Mouse (Mus musculus) layer of hippocampus, adult 8-10 months (tissue): ENCODE results near the gene 4930579F01Rik. TPM values are rescaled to one million over a fixed set of nuclear protein-coding genes. Genes with fewer than 3 reads are reported as not detected.
"Not testable (repeated sequence)": the region's sequence is repeated elsewhere in the genome, so short reads cannot be mapped to it uniquely, and the experiment has no call there.

Experiments
- DNase-seq, 2 experiments: peaks; one replicate each; pipeline ENCODE4 v3.0.0; 2022; ENCODE audit warnings: low spot score in 2 of 2
- total RNA-seq, 4 experiments: library from RNA; stranded (reverse); gene quantifications; 2 replicates each; pipeline ENCODE4 v1.2.4; 2022

Gene 4930579F01Rik
- total RNA-seq, 4 experiments from 2014 or later: not detected

DNA sequence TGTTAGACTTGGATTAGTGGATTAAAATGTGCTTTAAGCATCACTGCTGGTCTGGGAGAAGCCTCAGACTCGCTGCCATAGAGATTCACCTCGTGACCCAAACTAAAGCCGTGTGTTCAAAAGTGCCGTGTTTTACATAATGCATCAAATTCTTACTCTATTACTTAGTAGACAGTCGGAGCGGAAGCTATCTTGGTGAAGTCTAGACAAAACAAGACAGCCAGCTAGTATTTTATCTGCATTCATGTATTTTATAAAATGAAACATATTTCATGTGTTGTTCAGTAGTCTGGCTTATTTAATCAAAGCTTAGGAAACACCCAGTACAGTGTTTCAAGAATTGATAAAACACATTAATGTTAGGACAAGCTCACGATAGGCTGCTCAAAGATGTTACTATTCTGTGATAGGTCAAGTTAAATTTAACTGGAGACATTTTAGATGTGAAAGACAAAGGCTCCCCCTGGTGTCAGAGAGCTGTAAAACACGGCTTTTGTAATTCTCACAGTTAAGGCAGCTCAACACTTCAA lies 48.9 kb downstream of the 4930579F01Rik start, which contains the start of gene Mttp:
Gene Mttp (minus strand): TSS at position 327 of the 530 bp plus-strand sequence.
- DNase-seq: peak; percentile 78 to 85

- no peak for DNase-seq
Observed at GRCm38 (mm10) chr3:138144060-138144641, 49.5 kb downstream of the 4930579F01Rik start.

DNA sequence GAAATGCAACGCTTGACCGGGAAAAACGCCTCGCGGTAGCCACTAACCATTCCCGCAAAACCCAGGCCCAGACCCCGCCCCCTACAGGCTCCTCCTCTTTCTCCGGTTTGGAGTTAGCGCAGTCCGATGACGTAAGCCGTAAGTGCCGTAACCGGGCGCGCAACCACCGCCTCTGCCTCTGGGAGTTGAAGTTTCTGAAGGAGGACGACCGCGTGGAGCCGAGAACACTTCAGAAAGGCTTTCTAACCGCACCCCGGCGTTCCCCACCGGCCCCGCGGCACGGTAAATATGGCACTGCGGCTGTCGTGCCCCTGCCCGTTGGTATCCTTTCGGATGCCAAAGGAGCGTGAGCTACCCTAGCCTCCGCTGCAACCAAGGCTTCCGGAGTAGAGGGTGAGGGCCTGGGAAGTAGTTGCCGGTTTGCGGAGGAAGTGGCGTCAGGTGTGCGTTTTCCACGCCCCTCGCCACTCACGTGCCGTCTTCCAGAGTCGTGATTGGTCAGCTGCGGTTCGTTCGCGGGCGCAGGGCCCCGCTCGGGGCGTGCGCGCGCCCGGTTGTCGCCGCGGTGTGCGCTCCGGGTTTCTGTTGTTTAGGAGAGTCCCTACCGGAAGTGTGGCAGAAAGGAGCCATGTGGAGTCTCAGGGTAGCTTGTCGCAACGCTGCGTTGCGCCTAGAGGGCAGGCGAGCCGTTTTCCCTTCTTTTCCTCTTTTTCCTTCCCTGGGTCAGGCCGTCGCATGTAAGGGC lies 50.1 kb downstream of the 4930579F01Rik start, which contains the start of gene Trmt10a:
Gene Trmt10a (plus strand): TSS at position 134 of the 745 bp plus-strand sequence.
- peak; percentile 97 to 98 for DNase-seq

DNA sequence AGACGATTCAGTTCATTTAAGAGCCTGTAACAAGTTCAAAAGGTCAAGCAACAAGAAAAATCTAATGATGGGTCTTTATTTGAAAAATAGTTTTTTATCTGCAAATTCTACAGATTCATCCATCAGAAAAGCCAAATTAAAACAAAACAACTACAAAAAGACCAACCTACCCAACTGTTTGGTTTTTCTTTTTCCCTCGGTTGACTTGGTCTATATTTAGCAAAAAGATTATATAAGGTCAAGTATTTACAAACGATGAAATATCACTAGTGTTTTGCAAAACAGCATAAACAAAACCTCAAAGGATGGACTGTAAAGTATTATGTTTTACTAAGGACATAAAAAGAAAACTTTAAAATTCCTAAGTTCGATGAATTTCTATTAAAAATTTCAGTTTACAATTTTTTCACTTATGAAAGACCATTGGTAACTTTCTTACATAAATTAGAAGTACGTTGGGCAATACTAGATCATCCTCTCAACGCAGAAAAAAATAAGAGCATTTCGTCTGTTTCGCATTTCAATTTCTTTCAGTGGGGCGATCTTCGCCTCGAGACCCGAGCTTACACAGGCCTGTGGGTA lies 50.8 kb downstream of the 4930579F01Rik start:
- DNase-seq: no peak

DNA sequence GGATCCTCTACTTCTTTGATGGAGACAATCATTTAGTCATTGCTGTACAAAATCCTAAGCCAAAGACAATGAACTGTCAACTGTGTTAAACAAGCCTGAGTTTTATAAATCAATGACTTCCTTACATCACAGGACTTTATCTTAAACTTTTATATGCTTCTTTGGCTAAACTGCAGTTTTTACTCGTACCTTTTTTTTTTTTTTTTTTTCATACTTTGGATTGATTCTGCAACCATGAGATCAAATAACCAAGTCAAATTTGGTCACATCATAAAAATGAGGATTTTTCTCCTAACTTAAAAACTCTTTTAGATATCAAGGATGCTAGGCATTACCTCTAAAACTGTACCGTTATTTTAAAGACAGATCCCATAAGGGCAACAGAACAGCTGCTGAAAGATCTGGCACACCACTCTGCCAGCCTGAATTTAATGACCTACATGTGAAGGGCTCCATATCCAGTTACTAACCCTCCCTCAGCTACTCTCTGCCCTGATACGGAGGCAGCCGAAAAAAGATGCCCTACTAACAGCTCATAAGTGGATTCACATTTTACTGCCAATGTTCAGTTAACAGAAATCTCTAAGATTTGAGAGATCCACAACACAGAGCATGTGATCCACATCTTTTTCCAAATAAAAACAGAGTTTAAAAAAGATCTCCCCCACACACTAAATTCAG lies 51.4 kb downstream of the 4930579F01Rik start:
- DNase-seq: no peak

DNA sequence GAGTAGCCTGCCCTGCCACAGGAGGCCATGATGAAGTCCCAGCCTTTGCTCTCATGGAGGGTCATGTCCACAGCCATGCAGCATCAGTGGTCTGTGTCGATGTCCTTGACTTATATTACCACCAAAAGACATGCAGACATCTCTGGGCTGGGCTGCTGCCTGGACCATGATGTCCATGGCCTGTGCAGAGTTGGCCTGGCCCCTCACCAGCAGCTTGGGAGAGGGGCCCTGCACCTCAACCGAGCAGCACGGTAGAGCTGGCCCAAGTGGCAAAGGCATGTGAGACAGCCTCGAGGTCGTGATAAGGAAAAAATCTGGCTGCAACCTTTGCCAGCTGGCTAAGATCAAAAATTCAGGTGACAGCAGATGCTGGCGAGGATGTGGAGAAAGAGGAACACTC lies 54.0 kb downstream of the 4930579F01Rik start:
- no peak for DNase-seq

DNA sequence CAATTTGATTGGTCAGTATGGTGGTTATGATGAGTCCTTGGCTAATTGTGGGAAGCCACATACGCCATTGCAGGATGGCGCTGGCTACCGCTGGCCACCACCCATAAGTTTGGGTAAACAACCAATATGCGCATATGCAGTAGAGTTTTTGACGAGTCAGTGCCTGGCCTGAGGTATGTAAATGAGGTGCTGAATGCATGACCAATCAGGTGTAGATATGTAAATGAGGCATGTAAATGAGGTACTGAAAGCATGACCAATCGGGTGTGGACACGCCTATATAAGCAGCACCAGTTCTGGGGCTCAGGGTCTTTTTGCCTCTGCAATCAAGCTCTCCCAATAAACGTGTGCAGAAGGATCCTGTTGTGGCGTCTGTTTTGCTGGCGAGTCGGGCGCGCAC lies 55.5 kb downstream of the 4930579F01Rik start:
- not testable (repeated sequence) for DNase-seq

- no peak for DNase-seq
Observed at GRCm38 (mm10) chr3:138134528-138134927, 59.1 kb downstream of the 4930579F01Rik start.

DNA sequence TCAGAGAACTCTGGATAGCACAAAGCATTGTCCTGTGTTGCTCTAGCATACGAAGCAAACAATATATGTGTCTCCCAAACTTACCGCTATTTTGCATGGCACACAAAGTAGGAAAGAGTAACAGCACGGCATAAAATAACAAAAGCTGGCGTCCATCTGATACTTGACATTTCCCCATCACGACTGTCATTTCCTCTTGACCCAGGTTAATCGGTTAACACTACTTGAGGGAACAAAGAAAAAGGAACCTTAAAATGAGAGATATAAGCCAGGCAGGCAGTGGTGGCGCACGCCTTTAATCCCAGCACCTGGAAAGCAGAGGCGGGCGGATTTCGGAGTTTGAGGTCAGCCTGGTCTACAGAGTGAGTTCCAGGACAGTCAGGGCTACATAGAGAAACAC lies 59.7 kb downstream of the 4930579F01Rik start:
- no peak for DNase-seq

DNA sequence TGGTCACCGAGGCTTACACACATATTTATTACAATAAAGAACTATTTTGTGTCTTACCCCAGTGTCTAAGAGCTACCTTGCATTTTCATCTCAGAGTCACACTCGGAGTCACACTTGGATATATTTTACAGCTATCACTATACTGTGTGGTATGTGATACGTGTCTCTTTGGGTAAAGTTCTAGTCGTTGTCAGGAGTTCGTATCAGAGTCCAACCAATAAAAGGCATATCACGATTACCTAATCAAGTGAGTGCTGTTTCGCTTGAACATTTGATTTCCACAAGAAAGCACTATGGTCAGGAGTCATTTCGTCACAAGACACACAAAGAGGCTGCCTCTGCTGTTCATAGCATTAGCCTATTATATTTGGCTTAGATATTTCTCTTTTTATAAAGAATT lies 60.2 kb downstream of the 4930579F01Rik start:
- DNase-seq: no peak

GRCm38 (mm10) chr3:138131168-138131567 lies 62.5 kb downstream of the 4930579F01Rik start:
- DNase-seq: no peak

DNA sequence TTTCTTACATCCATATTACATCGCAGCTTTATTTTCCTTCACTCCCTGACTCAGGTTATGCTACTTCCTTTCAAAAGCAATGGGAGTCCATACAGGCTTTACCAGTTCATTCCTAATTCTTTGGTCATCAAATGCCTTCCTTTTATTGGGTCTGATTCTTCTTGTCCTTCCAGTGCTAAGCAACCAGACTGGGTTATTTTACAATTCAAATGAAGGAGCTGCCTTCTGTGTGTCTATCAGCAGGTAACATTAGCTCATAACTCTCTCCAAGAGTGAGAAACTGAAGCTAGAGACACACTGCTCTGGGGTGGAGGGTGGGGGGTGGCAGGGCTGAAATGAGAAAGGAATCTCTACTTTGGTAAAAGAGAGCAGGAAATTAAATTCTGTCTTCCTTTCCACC lies 62.9 kb downstream of the 4930579F01Rik start:
- no peak for DNase-seq

DNA sequence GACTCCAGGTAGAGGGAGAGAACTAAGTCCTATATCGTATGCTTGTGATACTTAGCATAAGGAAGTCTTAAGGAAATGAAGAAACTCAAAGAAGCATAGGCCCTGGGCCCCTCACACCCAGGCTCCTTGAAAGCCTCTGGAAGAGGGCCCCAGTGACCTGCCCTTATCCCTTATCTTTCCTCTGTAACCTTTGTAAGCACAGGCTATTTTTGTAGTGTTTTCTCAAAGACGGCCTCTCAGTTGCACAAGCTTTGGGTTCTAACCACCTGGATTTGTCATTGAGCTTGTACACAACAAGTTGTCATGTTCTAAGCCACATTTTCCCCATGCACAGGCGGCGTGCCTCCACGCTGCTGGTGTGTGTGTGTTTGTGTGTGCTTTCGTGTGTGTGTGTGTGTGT lies 64.5 kb downstream of the 4930579F01Rik start:
- no peak for DNase-seq

DNA sequence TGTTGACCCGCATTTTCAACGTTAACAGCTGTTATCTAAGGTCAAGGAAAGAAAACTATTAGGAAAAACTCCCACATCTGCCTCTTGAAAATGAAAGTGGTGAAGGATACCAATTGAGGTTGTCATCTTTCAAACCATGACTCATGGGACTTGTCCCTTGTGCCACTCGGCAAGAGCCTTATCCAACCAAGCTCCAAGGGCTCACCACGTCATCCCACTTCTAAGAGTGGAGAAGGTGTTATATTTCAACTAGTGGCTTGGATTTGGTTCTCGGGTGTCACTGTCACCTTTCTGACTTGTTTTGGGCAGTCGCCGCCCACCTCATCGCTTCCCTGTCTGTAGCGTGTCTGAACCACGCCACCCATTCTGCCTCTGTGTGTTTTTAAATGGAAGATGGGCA lies 69.8 kb downstream of the 4930579F01Rik start:
- DNase-seq: no peak

DNA sequence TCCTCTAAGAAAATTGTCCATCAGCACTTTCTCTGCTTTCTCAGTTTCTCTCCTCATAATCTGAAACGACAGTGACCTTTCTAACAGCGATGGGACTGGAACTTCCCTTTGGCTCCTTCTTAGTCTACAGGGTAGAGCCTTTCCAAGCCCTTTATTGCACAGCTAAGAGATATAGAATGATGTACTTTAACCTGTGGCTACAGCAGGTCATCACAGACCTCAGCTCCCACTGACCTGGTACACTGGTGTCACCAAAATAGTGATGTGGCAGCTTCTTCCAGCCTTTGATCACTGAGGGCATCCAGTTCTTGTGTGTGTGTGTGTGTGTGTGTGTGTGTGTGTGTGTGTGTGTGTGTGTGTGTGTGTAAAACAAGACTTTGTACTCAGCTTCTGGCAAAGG lies 72.2 kb downstream of the 4930579F01Rik start:
- no peak for DNase-seq

DNA sequence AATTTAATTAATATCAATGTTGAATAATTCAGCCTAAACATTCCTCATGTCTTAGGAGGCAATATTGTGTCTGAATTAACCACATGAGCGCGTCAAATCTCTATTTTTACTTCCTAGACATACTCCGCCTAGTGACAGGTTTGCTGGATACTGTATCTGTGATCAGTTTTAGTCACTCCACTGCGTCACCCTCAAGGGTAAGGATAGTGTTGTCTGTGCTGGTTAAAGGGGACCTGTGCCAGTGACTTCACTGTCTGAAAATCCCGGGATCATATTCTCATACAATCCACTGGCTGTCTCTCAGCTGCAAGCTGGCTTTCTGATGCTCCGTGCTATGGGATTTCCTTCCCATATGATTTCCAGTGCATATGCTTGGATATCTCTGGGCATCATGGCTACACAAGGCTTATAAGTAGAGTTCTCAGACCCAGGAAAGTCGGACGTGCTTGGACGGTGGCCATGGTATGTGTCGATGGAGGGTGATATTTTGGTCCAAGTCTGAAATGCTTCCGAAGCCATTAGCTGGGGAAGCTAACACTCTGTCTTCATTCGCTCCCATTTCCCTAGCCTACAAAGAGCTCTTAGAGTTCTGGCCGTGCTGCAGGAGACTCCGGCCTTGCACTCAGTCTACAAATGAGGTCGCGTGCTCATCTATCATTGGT lies 74.0 kb downstream of the 4930579F01Rik start:
- DNase-seq: no peak

DNA sequence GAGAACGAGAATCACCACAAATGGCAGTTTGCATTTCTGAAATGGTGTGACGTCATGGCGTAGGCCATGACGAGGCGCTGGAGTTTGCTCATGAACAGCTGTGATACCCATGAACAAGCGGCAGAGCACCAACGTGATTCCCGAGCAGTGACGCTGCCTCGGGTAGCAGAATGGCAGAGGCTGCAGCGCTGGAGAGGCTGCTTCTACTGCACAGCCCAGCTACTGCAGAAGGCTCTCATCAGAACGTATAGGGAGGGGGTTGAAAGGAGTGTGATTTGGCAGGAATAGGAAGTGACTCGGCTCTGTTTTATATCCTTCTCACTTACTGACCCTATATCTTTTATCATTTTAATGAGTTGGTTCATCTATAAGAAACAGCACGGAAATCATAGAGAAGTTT lies 74.8 kb downstream of the 4930579F01Rik start:
- no peak for DNase-seq

DNA sequence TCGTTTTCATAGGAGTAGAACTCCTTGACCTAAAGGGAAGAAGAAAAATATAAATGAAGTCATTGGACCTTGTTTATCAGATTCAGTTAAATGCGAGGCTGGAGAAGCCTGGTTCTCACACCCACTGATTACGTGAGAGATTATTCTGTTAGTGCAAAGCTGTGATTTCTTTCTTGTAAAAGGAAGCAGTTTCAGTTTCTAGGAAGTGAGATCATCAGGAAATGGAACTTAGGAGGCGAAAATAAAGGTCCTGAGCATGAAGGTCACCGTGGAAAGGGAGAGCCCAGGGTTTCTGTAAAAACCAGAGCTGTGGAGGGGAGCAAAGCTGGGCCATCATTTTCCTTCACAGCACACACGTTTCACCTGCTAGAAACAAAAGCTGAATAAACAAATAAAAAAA lies 75.2 kb downstream of the 4930579F01Rik start:
- DNase-seq: no peak

- no peak for DNase-seq
Observed at GRCm38 (mm10) chr3:138116871-138117270, 76.8 kb downstream of the 4930579F01Rik start.

DNA sequence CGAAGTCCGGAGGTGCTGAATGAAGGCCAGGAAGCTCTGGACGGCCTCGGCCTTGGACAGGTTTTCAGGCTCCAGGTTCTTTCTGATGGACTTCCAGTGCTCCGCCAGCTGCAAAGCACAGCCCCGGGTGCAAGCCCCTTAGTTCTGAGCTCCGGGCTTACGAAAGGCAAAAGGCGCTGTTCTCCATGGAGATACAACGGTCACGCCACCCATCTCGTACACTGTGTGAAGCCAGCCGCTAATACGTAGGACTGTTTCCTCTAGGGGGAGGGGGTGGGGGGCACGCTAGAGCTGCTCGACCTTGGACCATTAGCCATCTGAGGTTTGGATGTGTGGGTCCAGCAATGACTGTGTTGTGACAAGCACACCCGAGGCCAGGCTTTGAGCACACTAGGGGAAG lies 79.5 kb downstream of the 4930579F01Rik start:
- no peak for DNase-seq
